Mouse (Mus musculus) ES-Bruce4 (cell line): ENCODE results near the gene Slc39a5. TPM values are rescaled to one million over a fixed set of nuclear protein-coding genes. Genes with fewer than 3 reads are reported as not detected.

Experiments
- H3K27ac ChIP-seq: 2 replicates; pipeline ENCODE4 v1.5.1; 2012; ENCODE audit warnings: low read length, inconsistent platforms; ENCODE audit not compliant: insufficient read depth
- H3K27me3 ChIP-seq: 2 replicates; pipeline ENCODE4 v1.6.1; 2012; ENCODE audit warnings: mild to moderate bottlenecking, low read length, inconsistent platforms; ENCODE audit not compliant: control insufficient read depth, poor library complexity, insufficient read depth, severe bottlenecking
- H3K36me3 ChIP-seq: 2 replicates; pipeline ENCODE4 v1.6.1; 2012; ENCODE audit warnings: inconsistent platforms, mild to moderate bottlenecking, low read length, moderate library complexity; ENCODE audit not compliant: control insufficient read depth, poor library complexity, insufficient read depth, severe bottlenecking
- H3K4me1 ChIP-seq: one replicate; pipeline ENCODE4 v1.8.1; 2011; ENCODE audit warnings: low read length; ENCODE audit not compliant: control insufficient read depth, insufficient read depth
- H3K4me3 ChIP-seq: 2 replicates; pipeline ENCODE4 v1.5.1; 2011; ENCODE audit warnings: low read depth, mild to moderate bottlenecking, low read length
- H3K9ac ChIP-seq: 2 replicates; pipeline ENCODE4 v1.6.1; 2012; ENCODE audit warnings: low read depth, mild to moderate bottlenecking, inconsistent platforms; ENCODE audit not compliant: poor library complexity, severe bottlenecking
- H3K9me3 ChIP-seq: replicated peaks from 2 replicates; pipeline ENCODE4 v1.6.1; 2012; ENCODE audit warnings: mild to moderate bottlenecking, low read length, inconsistent platforms; ENCODE audit not compliant: control insufficient read depth, poor library complexity, insufficient read depth, severe bottlenecking
- CTCF ChIP-seq: IDR thresholded peaks from one replicate; pipeline ENCODE4 v1.8.1; 2011; ENCODE audit warnings: low read depth, low read length
- EP300 ChIP-seq: IDR thresholded peaks from 2 replicates; pipeline ENCODE4 v1.6.1; 2011; ENCODE audit warnings: low read depth, low read length; ENCODE audit not compliant: insufficient read depth
- POLR2A ChIP-seq: IDR thresholded peaks from one replicate; pipeline ENCODE4 v1.8.1; 2011; ENCODE audit warnings: low read length; ENCODE audit not compliant: insufficient read depth
- polyA plus RNA-seq: library from polyadenylated mRNA; stranded (reverse); fragments of >200 nt; gene quantifications from 2 replicates; pipeline ENCODE4 v1.2.4, GENCODE M21; 2011; ENCODE audit warnings: low read depth; ENCODE audit not compliant: missing spikeins, insufficient read depth, insufficient read length

Slc39a5 gene
- polyA plus RNA-seq, 1 experiment: 0.31 TPM

DNA sequence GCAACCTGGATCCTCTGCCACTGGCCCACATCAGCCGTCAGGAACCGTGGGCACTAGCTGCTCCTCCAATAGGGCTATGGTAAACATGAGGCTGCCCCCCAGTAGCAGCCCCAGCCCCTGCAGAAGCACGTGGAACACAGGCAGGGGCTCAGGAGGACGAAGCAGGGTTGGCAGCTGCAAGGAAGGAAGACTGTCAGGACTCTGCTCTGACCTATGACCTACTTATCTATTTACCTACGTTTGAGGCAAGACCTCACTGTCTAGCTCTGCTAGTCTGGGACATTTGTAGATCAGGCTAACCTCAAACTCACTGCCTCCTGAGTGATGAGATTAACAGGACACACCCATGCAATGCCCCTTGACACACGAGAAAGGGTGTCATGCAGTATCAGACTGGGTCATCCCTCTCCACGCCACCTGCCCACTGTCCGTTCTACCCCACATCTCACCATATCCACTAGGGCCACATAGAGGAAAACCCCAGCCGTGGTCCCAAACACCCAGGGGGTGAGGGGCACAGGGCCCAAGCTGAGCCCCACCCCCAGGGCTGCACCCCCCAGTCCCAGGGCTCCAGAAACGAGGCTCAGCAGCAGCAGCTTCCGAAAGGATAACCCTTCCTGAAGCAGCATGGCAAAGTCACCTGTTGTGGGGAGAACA, 4.9 kb downstream of the Slc39a5 start:
- Histone ChIP-seq H3K9ac (no peak overlapping the region), H3K4me1 (no peaks in the 10 kb centered on the region), H3K36me3 (peaks cover 5% of the 10 kb centered on the region), H3K9me3 (no peaks in the 10 kb centered on the region), H3K4me3 (no peak overlapping the region), H3K27ac (no peak overlapping the region), H3K27me3 (no peaks in the 10 kb centered on the region)
- TF ChIP-seq CTCF: no peak

DNA sequence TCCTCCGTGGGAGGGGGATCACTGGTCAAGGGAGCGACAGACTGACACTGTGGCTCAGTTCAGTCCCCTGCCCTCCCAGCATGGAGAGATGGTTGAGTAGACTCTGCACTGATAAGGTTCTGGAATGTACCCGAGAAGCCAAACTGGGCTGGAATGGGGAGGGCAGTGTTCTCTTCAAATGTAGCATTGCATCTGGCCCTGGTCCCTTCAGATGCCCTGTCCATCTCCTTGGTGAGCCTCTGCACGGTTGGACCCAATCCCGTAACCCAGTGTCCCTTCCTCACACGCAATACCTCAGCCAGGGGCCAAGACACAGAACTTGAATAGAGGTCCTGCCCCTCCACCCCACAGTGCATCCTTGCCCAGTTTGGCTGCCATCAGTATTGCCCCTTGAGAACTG, 9.2 kb downstream of the Slc39a5 start:
- Histone ChIP-seq H3K9me3 (no peaks in the 10 kb centered on the region), H3K4me1 (no peaks in the 10 kb centered on the region), H3K9ac (no peak overlapping the region), H3K27me3 (no peaks in the 10 kb centered on the region), H3K27ac (no peak overlapping the region), H3K36me3 (peaks cover 42% of the 10 kb centered on the region), H3K4me3 (no peak overlapping the region)
- TF ChIP-seq EP300: no peak
- no peak for TF ChIP-seq POLR2A
- TF ChIP-seq CTCF: no peak

DNA sequence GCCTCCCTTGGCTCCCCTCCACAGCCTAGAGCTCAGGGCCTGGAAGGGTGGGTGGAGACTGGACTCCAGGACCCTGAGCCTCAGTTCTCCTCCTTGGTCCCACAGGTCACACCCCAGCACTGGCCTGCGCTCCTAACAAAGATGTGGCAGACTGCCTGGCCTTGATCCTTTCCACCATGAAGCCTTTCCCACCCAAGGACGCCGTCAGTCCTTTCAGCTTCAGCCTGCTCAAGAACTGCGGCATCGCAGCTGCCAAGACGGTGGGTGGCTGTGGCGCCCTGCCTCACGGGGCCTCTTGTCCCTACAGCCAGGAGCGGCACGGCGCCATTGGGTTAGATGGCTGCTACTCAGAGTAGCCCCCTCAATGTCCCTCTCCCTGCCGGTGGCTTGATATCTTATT, 10.7 kb downstream of the Slc39a5 start:
- no peak for TF ChIP-seq POLR2A
- TF ChIP-seq CTCF: no peak
- no peak for TF ChIP-seq EP300
- no peak overlapping the region for H3K9ac ChIP-seq
- H3K27me3 ChIP-seq: no peaks in the 10 kb centered on the region
- no peak overlapping the region for H3K27ac ChIP-seq
- H3K9me3 ChIP-seq: no peaks in the 10 kb centered on the region
- no peak overlapping the region for H3K4me3 ChIP-seq
- H3K4me1 ChIP-seq: no peaks in the 10 kb centered on the region
- peaks cover 48% of the 10 kb centered on the region for H3K36me3 ChIP-seq

DNA sequence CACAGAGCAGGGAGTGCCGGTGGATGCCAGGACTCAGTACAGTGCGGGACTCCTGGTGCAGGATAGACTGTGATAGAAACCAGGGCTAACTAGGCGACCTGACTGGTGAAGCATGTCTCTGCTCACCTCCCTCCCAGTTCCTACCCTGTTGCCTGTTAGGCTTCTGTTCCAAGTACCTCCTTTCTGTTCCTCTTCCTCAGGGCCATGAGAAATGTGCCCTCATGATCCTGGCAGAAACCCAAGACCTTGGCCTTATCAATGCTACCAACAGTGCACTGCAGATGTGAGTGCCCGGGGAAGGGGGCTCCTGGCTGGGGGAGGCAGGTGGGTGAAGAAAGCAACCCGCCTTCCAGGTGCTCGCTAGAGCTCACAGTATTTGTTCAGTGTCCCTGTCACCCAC, 11.5 kb downstream of the Slc39a5 start:
- Histone ChIP-seq H3K27me3 (no peaks in the 10 kb centered on the region), H3K4me3 (no peak overlapping the region), H3K9me3 (no peaks in the 10 kb centered on the region), H3K4me1 (no peaks in the 10 kb centered on the region), H3K27ac (no peak overlapping the region), H3K9ac (no peak overlapping the region), H3K36me3 (peaks cover 52% of the 10 kb centered on the region)
- no peak for TF ChIP-seq CTCF
- no peak for TF ChIP-seq POLR2A

DNA sequence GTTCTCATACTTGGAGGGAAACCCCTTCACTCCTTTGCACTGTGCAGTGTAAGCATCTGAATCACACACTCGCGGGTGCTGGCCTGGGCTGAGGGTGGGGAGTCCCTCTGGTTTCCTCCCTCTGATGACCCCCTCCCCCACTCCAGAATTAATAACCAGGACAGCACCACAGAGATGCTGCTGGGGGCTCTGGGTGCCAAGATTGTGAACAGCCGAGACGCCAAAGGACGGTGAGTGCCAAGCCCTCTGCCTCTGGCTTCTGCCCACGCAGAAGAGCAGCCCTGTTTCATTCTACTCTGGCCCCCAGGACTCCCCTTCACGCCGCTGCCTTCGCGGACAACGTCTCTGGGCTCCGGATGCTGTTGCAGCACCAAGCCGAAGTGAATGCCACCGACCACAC, 12.1 kb downstream of the Slc39a5 start:
- no peaks in the 10 kb centered on the region for H3K27me3 ChIP-seq
- no peaks in the 10 kb centered on the region for H3K9me3 ChIP-seq
- no peak overlapping the region for H3K27ac ChIP-seq
- no peak overlapping the region for H3K9ac ChIP-seq
- peaks cover 56% of the 10 kb centered on the region for H3K36me3 ChIP-seq
- no peak overlapping the region for H3K4me3 ChIP-seq
- no peaks in the 10 kb centered on the region for H3K4me1 ChIP-seq
- TF ChIP-seq POLR2A (no peak), EP300 (no peak), CTCF (no peak)

DNA sequence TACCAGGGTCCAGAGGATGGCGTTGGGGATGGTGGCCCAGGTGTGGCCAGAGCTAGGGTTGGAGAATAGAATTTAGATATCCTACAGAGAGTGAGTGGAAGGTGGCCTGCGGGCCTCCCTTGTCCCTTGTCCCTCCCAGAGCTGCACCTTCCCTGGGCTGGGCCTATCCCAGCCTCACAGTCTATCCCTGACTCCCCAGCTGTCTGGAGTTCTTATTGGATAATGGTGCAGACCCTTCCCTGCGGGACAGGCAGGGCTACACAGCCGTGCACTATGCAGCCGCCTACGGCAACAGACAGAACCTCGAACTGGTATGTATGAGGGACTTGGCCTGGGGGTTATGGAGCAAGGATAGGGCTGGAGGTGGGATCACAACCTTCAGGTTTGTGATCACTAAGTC, 15.1 kb downstream of the Slc39a5 start:
- H3K36me3 ChIP-seq: peaks cover 68% of the 10 kb centered on the region
- H3K9me3 ChIP-seq: no peaks in the 10 kb centered on the region
- TF ChIP-seq CTCF (no peak), EP300 (no peak), POLR2A (no peak)
- no peak overlapping the region for H3K27ac ChIP-seq
- no peak overlapping the region for H3K4me3 ChIP-seq
- no peaks in the 10 kb centered on the region for H3K27me3 ChIP-seq
- H3K9ac ChIP-seq: no peak overlapping the region
- H3K4me1 ChIP-seq: no peaks in the 10 kb centered on the region
